Mouse (Mus musculus) left cerebral cortex, postnatal 10 days (tissue): Measurements from ENCODE around the gene Hoxc12. TPM values are rescaled to one million over a fixed set of nuclear protein-coding genes. Genes with fewer than 3 reads are reported as not detected.
A peak's percentile ranks its signal among the peaks of the same experiment; 100 is the strongest.

Source experiments
- DNase-seq, 2 experiments: peaks; one replicate each; pipeline ENCODE4 v3.0.0; 2021 to 2022; ENCODE audit warnings: low spot score in 2 of 2, mixed read lengths in 1 of 2; ENCODE audit errors: extremely low spot score in 1 of 2
- intact Hi-C: fragments of 180-260 bp; cut with DNase I; formaldehyde crosslinking; loops from one replicate; pipeline ENCODE4 v1.15.1; 2025
- microRNA-seq: library from miRNA; unstranded; fragments of <30 nt; microRNA quantifications from one replicate; pipeline ENCODE4 v1.2.0, GENCODE M21; 2022
- total RNA-seq, 2 experiments: library from RNA; stranded (reverse); gene quantifications; 2 replicates each; pipeline ENCODE4 v1.2.3; 2021

Gene Hoxc12
- total RNA-seq, 2 experiments from 2014 or later, result not detected

DNA sequence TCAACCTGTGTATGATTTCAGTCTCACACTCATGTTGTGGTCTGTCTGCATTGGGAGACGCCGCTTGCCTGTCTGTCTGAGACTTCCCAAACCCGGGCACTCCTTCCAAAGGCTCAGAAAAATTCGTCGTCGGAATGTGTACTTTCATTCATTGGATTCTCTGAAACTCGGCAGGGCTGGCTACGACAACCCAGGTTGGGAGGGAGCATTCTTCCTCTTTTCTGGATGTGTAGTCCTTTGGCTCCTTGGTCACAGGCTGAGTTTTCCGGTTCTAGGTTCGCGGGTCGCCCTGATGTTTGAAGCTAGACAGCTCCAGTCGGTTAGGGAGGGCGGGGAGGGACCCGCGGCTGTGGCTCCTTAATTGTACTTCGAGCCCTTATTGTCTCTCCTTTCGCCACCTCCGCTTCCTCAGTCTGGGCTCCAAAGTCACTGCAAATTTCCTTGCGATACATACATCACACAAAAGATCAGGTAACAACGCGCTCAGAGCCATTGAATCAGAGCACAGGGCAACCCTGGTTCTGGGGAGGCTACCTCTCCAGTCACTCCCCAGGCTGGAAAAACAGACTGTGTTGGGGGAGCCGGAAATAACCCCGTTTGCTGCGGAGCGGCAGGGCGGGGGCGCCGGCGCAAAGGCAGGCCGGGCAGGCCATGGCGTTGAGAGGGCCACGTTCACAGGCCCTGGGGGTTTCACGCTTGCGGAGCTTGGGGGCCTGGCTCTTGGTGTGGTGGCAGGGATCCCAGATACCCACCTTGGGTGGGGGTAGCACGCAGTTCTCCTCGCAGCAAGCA is 40.3 kb downstream of the Hoxc12 start:
- intact Hi-C loops, result no loop called here
- DNase-seq, result no peak

DNA sequence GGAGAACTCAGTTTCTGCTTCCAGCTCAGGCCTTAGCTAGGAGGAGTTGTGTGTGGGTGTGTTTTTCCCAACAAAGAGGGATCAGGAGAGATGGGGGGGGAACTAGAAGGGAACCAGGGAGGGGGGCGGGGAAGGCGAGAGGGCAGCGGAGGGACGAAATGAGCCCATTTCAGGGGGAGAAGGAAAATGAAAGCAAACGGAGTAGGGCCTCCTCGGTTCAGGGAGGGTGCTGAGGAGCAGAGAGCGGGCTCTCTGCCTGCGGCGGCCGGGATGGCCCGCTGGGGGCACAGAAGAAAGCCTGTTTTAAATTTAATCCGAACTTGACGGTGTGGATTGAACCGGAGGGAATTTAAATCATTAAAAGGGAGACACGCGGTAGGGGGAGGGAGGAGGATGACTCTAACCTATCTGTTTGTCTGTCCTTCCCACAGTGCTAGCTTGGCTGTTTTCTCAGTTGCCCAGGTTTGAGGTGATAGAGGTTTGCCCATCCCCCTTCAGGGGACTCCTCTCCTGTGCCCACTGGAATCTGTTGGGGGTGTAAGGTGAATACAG is 40.9 kb downstream of the Hoxc12 start:
- no peak for DNase-seq
- intact Hi-C loops, result no loop called here

DNA sequence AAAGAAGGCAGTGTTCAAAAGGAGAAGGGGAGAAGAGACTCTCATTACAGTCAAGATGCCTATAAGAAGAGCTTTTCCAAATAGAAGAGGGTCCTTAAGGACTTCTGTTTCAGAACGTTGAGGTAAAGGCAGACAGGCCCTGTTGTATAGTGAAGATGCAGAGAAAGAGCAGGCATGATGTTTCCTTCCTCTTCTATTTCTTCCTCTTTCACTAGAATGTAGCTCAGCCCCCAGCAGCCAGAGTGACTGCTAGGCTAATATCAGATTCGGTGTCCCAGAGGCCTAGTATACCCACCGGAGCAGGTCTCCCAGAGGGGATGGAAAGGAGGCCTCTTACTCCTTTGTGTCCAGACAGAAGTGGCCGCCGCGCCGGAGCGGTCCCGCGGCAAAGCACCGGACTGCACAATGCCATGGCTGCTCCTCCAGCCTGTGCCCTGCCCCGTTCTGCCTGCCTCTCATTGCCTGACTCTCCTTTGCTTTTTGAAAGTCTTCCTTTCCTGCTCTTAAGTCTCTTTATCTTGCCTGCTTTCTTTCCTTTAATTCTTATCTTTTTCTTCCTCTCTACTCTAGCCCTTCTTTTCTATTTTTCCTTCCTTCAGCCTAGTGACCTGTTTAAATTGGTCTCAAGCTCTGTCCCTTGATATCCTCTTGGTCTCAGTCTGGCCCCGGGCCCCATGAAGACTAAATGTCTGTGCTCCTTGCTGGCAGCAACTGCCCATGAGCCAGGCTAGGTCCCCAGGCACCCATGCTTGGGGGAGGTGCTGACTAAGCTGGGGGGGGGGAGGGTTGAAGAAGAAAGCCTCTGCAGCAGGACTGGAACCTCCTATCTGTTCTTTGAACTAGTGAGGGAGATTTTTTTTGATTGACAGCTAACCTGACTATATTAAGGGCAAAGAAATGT is 42.3 kb downstream of the Hoxc12 start:
- intact Hi-C loops, result no loop called here
- DNase-seq, result no peak

DNA sequence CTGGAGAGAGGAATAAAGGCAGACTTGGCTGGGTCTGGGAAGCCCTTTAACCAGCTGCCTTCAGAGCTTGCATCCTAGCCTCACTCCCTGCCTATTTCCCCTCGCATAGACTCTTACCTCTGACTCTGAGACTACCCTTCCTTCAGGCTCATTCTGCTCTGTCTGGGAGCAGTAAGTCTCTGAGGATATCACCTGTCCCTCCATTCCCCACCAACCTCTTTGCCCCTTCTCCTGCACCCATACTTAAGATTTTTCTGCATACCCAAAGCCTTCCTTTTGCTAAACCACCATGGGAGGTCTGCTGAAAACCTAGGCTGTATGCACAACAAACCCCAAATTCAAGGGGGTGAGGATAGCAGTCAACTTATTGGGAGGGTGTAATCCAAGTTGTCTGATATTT is 43.4 kb downstream of the Hoxc12 start:
- no peak for DNase-seq
- intact Hi-C loops, result loop anchor here (10.0 kb wide), 1 partner anchor 335 kb away; the partner anchor contains the start of gene Gpr84

DNA sequence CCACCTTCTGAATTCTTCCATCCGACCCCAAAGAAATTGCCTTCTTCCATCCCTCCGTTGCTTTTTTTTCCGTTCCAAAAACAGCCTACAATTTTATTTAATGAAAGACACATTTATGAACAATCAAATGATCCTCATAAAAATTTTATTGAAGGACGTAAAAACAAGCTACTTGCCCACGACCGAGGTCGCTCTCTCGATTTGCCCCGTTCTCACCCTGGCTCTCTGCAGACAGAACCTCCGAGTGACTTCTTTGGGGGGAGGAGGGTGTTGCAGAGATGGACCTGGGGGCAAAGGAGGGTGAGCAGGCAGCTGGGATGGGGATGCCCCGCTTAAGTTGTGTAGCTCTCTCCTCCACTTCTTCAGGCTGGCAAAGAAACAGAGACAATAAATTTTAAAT is 43.8 kb downstream of the Hoxc12 start:
- DNase-seq, result no peak
- intact Hi-C loops, result loop anchor here (10.0 kb wide), 1 partner anchor 334 kb away; the partner anchor contains the start of gene Gpr84

DNA sequence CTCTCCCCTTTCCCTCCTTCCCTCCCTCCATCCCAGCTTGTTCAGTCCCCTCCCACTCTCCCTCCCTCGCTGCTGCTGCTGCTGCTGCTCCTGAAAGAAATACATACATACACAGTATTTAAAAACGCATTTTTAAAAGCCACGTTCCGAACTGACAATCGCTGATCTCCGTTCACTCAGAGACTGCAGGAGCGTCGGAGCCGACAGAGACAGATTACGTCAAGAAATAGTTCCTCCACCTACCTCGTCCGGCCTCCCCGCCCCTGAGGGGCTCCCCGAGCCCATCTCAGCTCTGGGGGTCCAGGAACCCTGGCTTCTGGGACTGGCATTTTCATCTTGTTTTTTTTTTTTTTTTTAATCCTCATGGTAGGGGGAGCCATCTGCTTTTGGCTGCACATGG is 44.4 kb downstream of the Hoxc12 start:
- intact Hi-C loops, result loop anchor here (10.0 kb wide), 1 partner anchor 334 kb away; the partner anchor contains the start of gene Gpr84
- no peak for DNase-seq

DNA sequence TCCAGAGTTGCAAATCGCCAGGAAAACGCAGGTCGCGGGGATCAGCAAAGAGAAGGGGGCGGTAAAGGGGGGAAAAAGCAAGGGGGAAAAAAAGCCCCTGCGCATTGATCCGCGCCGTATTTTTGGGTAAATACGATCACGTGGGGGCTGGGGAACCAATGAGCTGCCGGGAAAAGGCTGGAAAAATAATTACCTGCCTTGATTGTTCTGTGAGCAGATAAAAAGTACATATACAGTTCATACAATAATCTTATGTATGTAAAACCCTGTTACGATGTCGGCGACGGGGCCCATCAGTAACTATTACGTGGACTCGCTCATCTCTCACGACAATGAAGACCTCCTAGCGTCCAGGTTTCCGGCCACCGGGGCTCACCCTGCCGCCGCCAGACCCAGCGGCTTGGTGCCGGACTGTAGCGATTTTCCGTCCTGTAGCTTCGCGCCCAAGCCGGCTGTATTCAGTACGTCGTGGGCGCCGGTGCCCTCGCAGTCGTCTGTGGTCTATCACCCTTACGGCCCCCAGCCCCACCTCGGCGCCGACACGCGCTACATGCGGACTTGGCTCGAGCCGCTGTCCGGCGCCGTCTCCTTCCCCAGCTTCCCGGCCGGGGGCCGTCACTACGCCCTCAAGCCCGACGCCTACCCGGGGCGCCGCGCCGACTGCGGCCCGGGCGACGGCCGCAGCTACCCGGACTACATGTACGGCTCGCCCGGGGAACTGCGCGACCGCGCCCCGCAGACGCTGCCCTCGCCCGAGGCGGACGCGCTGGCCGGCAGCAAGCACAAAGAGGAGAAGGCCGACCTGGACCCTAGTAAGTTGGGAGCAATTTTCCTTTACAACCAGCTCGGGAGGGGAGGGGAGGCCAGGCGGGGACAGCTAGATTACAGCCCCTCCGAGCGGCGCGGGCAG is 45.1 kb downstream of the Hoxc12 start:
- intact Hi-C loops, result loop anchor here (10.0 kb wide), 1 partner anchor 333 kb away; the partner anchor contains the start of gene Gpr84
- DNase-seq, result no peak

DNA sequence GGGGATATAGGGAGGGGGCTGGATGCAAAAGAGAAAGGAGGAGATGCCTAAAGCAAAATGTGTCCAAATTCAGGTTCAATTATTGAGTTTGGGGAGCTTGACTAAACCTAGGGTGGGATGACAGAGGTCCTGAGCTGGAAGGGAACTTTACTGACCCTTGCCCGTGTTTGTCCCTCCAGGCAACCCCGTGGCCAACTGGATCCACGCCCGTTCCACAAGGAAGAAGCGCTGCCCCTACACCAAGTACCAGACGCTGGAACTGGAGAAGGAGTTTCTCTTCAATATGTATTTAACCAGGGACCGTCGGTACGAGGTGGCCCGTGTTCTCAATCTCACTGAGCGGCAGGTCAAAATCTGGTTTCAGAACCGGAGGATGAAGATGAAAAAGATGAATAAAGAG is 47.2 kb downstream of the Hoxc12 start:
- DNase-seq, result no peak
- intact Hi-C loops, result loop anchor here (10.0 kb wide), 1 partner anchor 331 kb away; the partner anchor contains the start of gene Gpr84

DNA sequence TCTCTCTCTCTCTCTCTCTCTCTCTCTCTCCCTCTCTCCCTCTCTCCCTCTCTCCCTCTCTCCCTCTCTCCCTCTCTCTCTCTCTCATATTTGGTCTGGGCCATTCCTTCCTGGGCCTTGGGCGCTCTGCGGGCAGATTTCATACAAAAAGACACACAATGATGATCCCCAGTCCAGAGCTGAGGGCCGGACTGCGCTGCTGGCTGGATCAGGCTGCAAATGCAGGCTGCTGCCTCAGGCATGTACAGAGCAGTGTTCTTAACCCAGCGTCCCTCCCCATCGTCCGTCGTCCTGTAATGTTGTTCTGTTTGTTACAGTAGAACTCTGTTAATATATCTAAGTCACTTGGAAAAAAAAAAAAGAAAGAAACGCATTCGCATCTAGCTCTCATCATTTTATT is 48.0 kb downstream of the Hoxc12 start:
- intact Hi-C loops, result loop anchor here (10.0 kb wide), 1 partner anchor 330 kb away; the partner anchor contains the start of gene Gpr84

DNA sequence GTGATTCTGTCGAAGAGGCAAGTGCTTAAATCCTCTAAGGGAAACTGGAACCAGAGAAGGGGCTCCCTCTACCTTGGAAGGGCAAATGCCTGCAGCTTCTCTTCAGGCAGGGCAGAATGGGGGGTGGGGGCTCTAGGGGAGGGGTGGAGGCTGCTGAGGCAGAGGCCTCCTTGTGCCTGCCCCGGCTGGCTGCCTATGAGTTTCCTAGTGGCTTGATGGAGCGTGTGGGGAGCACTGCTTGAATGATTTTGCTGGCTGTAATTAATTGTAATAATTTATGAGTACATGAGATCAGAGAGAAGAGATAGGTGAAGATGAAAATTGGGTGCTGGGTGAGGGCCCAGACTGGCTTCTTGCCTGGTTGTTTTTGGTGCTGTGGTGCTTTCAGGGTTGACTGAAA is 48.4 kb downstream of the Hoxc12 start:
- intact Hi-C loops, result loop anchor here (10.0 kb wide), 1 partner anchor 330 kb away; the partner anchor contains the start of gene Gpr84
- no peak for DNase-seq

More for the DNA sequence above, 48.0 kb downstream of the Hoxc12 start:
- no peak for DNase-seq

DNA sequence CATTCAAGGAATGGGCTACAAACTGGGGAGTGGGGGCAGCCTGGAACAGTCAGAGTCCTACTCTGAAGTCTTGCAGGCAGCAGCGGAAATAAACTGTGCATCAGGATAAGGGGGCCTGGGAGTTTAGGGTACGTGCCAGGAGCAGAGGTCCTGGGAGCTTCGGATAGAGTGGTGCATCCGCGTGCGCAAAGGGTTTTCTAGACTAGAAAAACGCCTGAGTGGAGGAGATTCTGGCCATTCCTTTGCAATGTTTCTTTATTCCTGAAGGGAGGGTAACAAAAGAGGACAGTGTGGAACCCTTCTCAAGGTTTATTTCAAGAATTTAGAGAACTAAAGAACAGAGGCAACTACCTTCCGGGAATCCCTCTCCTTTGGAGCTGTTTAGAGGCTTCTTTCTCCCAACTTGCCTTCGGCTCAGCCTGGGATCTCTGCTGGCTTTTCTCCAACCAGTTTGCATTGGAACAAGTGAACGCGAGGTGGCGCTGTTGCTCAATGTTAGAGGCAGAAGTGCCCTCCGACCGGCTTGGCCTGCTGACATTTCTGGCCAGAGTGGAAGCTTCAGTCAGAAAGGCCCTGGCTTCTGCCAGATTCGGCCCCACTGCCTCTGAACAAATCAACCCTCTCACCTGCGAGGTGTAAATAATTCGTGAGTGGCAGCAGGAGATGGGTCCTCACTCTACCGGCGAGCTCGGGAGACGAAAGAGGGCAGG is 50.7 kb downstream of the Hoxc12 start:
- peak; percentile 79 to 88 for DNase-seq
- intact Hi-C loops, result loop anchor here (2.0 to 10.0 kb wide), 2 partner anchors 190 to 328 kb away; partner anchors contain the start of gene Gpr84

DNA sequence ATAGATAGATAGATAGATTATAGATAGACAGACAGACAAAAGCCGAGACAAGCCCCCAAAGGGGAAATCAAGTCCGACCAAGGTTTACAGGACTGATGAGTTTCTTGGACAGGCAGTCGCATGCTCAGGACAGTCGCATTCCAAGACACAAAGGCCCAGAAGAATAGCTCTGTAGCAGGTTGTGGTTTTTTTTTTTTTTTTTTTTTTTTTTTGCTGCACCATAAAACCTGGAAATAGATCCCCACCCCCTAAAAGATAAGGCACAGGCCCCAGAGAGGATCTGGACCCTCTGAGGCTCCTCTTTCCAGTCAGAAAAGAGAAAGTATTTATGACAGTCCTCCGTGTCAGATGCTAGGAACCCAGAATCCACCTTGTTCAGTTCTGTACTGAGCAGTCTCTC is 51.5 kb downstream of the Hoxc12 start:
- no peak for DNase-seq
- intact Hi-C loops, result loop anchor here (10.0 kb wide), 1 partner anchor 327 kb away; the partner anchor contains the start of gene Gpr84

Small RNAs within 50 kb of the gene (microRNA-seq; reads per million reads assigned to microRNA genes)
- gene Mir196a-2, result not detected

Other genes with a start within 250 kb of the Hoxc12 start
- gene Calcoco1, start 214.6 kb upstream of the Hoxc12 start, total RNA-seq, result 10 to 100 TPM; 44.3 to 46.7 TPM
- gene Hoxc13, start 15.7 kb upstream of the Hoxc12 start, total RNA-seq, result not detected
- not detected for gene Hoxc11, start 17.7 kb downstream of the Hoxc12 start, total RNA-seq
- gene Hoxc10, start 30.0 kb downstream of the Hoxc12 start, total RNA-seq, result not detected
- gene Hoxc5, start 30.7 kb downstream of the Hoxc12 start, total RNA-seq, result not detected
- not detected for gene Hoxc9, start 39.7 kb downstream of the Hoxc12 start, total RNA-seq
- not detected for gene Hoxc8, start 53.9 kb downstream of the Hoxc12 start, total RNA-seq
- not detected for gene Hoxc6, start 61.5 kb downstream of the Hoxc12 start, total RNA-seq
- gene Hoxc4, start 82.2 kb downstream of the Hoxc12 start, total RNA-seq, result not detected
- gene Smug1, start 230.3 kb downstream of the Hoxc12 start, total RNA-seq, result 10 to 100 TPM; 17.5 to 18.2 TPM